ENCODE assay signal across 8 mouse cellular contexts in the genomic region with DNA sequence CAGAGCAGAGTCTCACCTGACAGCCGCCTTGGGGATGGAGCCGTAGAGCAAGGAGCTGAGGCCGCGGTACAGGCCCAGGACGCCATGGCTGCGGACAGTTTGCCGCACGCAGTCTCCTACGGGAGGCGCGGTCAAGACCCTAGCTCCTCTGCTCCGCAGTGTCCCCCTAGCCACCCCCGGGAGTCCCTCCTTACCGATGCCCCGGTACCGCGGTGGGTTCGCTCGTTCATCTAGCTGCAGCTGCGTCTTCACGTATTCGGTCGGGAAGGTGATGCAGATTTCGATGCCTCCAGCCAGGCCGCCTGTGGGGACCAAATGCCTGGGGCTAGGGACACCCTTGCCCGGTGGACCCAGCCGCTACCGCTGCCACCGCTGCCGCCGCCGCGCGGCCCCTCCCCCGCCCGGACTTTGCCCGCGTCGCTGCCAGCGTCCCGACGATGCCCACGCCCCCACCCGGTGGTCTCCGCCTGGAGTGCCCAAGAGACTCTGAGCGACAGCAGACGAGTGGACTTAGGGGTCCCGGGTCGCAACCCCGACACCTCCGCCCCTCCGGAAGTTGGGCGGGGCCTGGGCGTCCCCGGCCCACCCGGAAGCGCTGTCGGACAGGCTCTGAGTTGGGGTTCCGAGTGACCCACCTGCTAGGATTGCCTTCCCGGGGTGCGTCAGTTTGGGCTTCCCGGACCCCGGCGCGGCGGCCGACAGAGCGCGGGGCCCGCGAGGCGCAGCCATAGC. TPM values are rescaled to one million over a fixed set of nuclear protein-coding genes. Genes with fewer than 3 reads are reported as not detected.
DNase-seq lines count a peak whose midpoint lies in the region; ATAC-seq and TF ChIP-seq lines count a peak whose summit lies in the region.

No protein-coding gene starts in this region.

- peak overlapping the region; percentile 86 for H3K9ac ChIP-seq in MEL (ENCODE audit: control insufficient read depth, low read depth, low read length, poor library complexity, severe bottlenecking)
- H3K9ac ChIP-seq in hindbrain, embryonic 14.5 days: peak overlapping the region; percentile 92
- peak overlapping the region; percentile 91 for H3K9ac ChIP-seq in liver, adult 2 months (ENCODE audit: low read depth, low read length)

- peaks cover under 1 to 16% of the 10 kb centered on the region in 2 experiments; a peak in 3 of 4 replicates for H3K4me1 ChIP-seq in MEL (ENCODE audit: control insufficient read depth in 1 of 2, insufficient read depth in 2 of 2, low read length in 2 of 2)
- H3K4me1 ChIP-seq in embryonic facial prominence, embryonic 10.5 days: peaks cover 35% of the 10 kb centered on the region
- H3K4me1 ChIP-seq in hindbrain, embryonic 14.5 days (replicated peaks; ENCODE audit: control insufficient read depth, insufficient read depth, low read length): peaks cover 18% of the 10 kb centered on the region
- peaks cover 15% of the 10 kb centered on the region for H3K4me1 ChIP-seq in liver, adult 2 months (ENCODE audit: control insufficient read depth, insufficient read depth, low read length)

- peak overlapping the region; percentile 29 for H3ac ChIP-seq in myocyte (ENCODE audit: control insufficient read depth, insufficient read length)

- peak; percentile 32 for DNase-seq in gastrocnemius, postnatal 25 days
- no peak for DNase-seq in gastrocnemius, adult 18-20 months (ENCODE audit: low spot score)
- DNase-seq in MEL (ENCODE audit: low read depth, low spot score): peak; percentile 39
- DNase-seq in embryonic facial prominence, embryonic 10.5 days (ENCODE audit: low spot score): no peak
- DNase-seq in hindbrain, embryonic 14.5 days (ENCODE audit: low spot score): no peak
- peak; percentile 42 for DNase-seq in liver, adult 2 months (ENCODE audit: extremely low read depth, low read depth, low spot score)
- peak; percentile 54 to 58 for DNase-seq in thymus, adult 18-20 months

- no peaks in the 10 kb centered on the region for H3K9me3 ChIP-seq in MEL (replicated peaks; ENCODE audit: insufficient read depth, low read length)
- H3K9me3 ChIP-seq in embryonic facial prominence, embryonic 10.5 days: no peaks in the 10 kb centered on the region
- H3K9me3 ChIP-seq in hindbrain, embryonic 14.5 days (ENCODE audit: control insufficient read depth, low read length): no peaks in the 10 kb centered on the region

- peak overlapping the region; percentile 85 for H3K4me2 ChIP-seq in hindbrain, embryonic 14.5 days (replicated peaks)
- H3K4me2 ChIP-seq in myocyte (ENCODE audit: low read depth): peak overlapping the region; percentile 100

- H3K27me3 ChIP-seq in MEL (ENCODE audit: control insufficient read depth in 1 of 2, insufficient read depth in 2 of 2, low read length in 2 of 2) (no peaks in the 10 kb centered on the region), myocyte (ENCODE audit: control insufficient read depth, insufficient read depth, insufficient read length) (peaks cover 5% of the 10 kb centered on the region)
- no peaks in the 10 kb centered on the region for H3K27me3 ChIP-seq in embryonic facial prominence, embryonic 10.5 days (replicated peaks; ENCODE audit: low read depth, poor library complexity, severe bottlenecking)
- H3K27me3 ChIP-seq in hindbrain, embryonic 14.5 days (ENCODE audit: control insufficient read depth, insufficient read depth, low read length): no peaks in the 10 kb centered on the region
- H3K27me3 ChIP-seq in liver, adult 2 months (ENCODE audit: control insufficient read depth, insufficient read depth, low read length): no peaks in the 10 kb centered on the region

- TF ChIP-seq POLR2A in MEL (IDR thresholded peaks at IDR 0.05; ENCODE audit: control insufficient read depth in 1 of 2, insufficient read depth in 1 of 2, low read depth in 1 of 2, low read length in 2 of 2, poor library complexity in 1 of 2): 0 out of 4 replicates have a peak, but pooled peaks of 1 of the 2 experiments have one; percentile 40
- no peak for TF ChIP-seq POLR2A in liver, adult 2 months (IDR thresholded peaks at IDR 0.05; ENCODE audit: extremely low read depth, insufficient read depth, low read length)
- TF ChIP-seq POLR2A in myocyte (IDR thresholded peaks at IDR 0.05; ENCODE audit: insufficient read length, low read depth): no peak

- TF ChIP-seq RAD21 in MEL (IDR thresholded peaks at IDR 0.05; ENCODE audit: low read depth, low read length): no peak

- peak overlapping the region; percentile 71 to 80 for H3K4me3 ChIP-seq in MEL (ENCODE audit: control insufficient read depth in 1 of 2, insufficient read depth in 1 of 2, low read depth in 2 of 2, low read length in 2 of 2)
- H3K4me3 ChIP-seq in embryonic facial prominence, embryonic 10.5 days: peak overlapping the region; percentile 95
- peak overlapping the region; percentile 54 for H3K4me3 ChIP-seq in hindbrain, embryonic 14.5 days (replicated peaks; ENCODE audit: low read length)
- peak overlapping the region; percentile 88 for H3K4me3 ChIP-seq in liver, adult 2 months (ENCODE audit: insufficient read depth, low read depth, low read length)
- peak overlapping the region; percentile 53 for H3K4me3 ChIP-seq in myocyte

- peak overlapping the region; percentile 96 for H3K27ac ChIP-seq in MEL (ENCODE audit: control insufficient read depth, low read depth, low read length)
- H3K27ac ChIP-seq in embryonic facial prominence, embryonic 10.5 days (replicated peaks): peak overlapping the region; percentile 88
- peak overlapping the region; percentile 82 for H3K27ac ChIP-seq in hindbrain, embryonic 14.5 days
- peak overlapping the region; percentile 90 for H3K27ac ChIP-seq in liver, adult 2 months (replicated peaks; ENCODE audit: insufficient read depth, low read depth, low read length)

- under 1% methylated on average over 72 of the region's 72 CpGs for WGBS in embryonic facial prominence, embryonic 10.5 days
- WGBS in hindbrain, embryonic 14.5 days: under 1% methylated on average over 69 of the region's 72 CpGs
- 1% methylated on average over 72 of the region's 72 CpGs for WGBS in liver, adult 2 months

- no peak for TF ChIP-seq CTCF in MEL (IDR thresholded peaks at IDR 0.05 in 2 of 3, conservative IDR thresholded peaks at IDR 0.05 in 1 of 3; ENCODE audit: control insufficient read depth in 1 of 3, insufficient read depth in 1 of 3, low read depth in 2 of 3, low read length in 3 of 3, poor library complexity in 1 of 3, severe bottlenecking in 1 of 3)
- TF ChIP-seq CTCF in liver, adult 2 months (IDR thresholded peaks at IDR 0.05; ENCODE audit: low read depth, low read length): no peak

- H3K79me2 ChIP-seq in MEL (ENCODE audit: control insufficient read depth, insufficient read depth, low read length, poor library complexity): peaks cover 11% of the 10 kb centered on the region
- peaks cover 5% of the 10 kb centered on the region; the same call in 1 of the 2 replicates for H3K79me2 ChIP-seq in liver, adult 2 months (ENCODE audit: control insufficient read depth, insufficient read depth, low read length)
- H3K79me2 ChIP-seq in myocyte (ENCODE audit: control insufficient read depth, insufficient read depth): no peaks in the 10 kb centered on the region

- peaks cover 0 to 3% of the 10 kb centered on the region in 2 experiments; a peak in 2 of 4 replicates for H3K36me3 ChIP-seq in MEL (ENCODE audit: control insufficient read depth in 1 of 2, insufficient read depth in 2 of 2, low read length in 2 of 2)
- peaks cover 24% of the 10 kb centered on the region for H3K36me3 ChIP-seq in embryonic facial prominence, embryonic 10.5 days (replicated peaks)
- H3K36me3 ChIP-seq in hindbrain, embryonic 14.5 days (replicated peaks; ENCODE audit: control insufficient read depth, insufficient read depth): peaks cover 20% of the 10 kb centered on the region
- peaks cover 2% of the 10 kb centered on the region; the same call in 1 of the 2 replicates for H3K36me3 ChIP-seq in liver, adult 2 months (ENCODE audit: control insufficient read depth, insufficient read depth, low read length)
- H3K36me3 ChIP-seq in myocyte (ENCODE audit: control insufficient read depth, insufficient read depth): no peaks in the 10 kb centered on the region

- ATAC-seq in hindbrain, embryonic 14.5 days (ENCODE audit: low FRiP score): peak; percentile 31

- no peak for TF ChIP-seq EP300 in MEL (IDR thresholded peaks at IDR 0.05; ENCODE audit: low read depth in 1 of 2, low read length in 2 of 2)

RNA-seq across cellular contexts. Expression of a gene that starts 0.5 kb away (rescaled TPM):
- total RNA-seq in gastrocnemius, postnatal 25 days (2021): 10 to 100 TPM in 1 of 2 experiments, 1 to 10 TPM in 1; 2.6 to 10.0 TPM
- total RNA-seq in gastrocnemius, adult 18-20 months (2021): 1 to 10 TPM; 3.2 to 4.7 TPM
- total RNA-seq in MEL (2012; rRNA removed): 102 and 114 TPM in 2 replicates
- polyA plus RNA-seq in MEL (2012; ENCODE audit: insufficient read depth in 1 of 2, insufficient read length in 2 of 2, low read depth in 1 of 2, low replicate concordance in 2 of 2, missing spikeins in 1 of 2): 100 to 1,000 TPM in 1 of 2 experiments, not detected in 1; 184 TPM
- polyA plus RNA-seq in embryonic facial prominence, embryonic 10.5 days (2016; fragmentation: Nextera tagmentation; extraction: Ambion mirVana): 85.8 and 90.6 TPM in 2 replicates
- 175 and 176 TPM in 2 replicates for polyA plus RNA-seq in hindbrain, embryonic 14.5 days (2014; fragmentation: Nextera tagmentation; extraction: Ambion mirVana)
- total RNA-seq in liver, adult 2 months (2014; rRNA removed): 164 and 194 TPM in 2 replicates
- polyA plus RNA-seq in liver, adult 2 months (2012; rRNA removed): 364 and 373 TPM in 2 replicates
- 72.5 TPM for polyA plus RNA-seq in myocyte (2012; fragmentation: generic; extraction: Trizol)

RNA-seq across cellular contexts. Expression of a gene that starts 12.7 kb away (rescaled TPM):
- total RNA-seq in gastrocnemius, postnatal 25 days (2021): not detected
- not detected for total RNA-seq in gastrocnemius, adult 18-20 months (2021)
- not detected in 2 replicates for total RNA-seq in MEL (2012; rRNA removed)
- polyA plus RNA-seq in MEL (2012; ENCODE audit: insufficient read depth in 1 of 2, insufficient read length in 2 of 2, low read depth in 1 of 2, low replicate concordance in 2 of 2, missing spikeins in 1 of 2) (not detected), myocyte (2012; fragmentation: generic; extraction: Trizol) (not detected)
- polyA plus RNA-seq in embryonic facial prominence, embryonic 10.5 days (2016; fragmentation: Nextera tagmentation; extraction: Ambion mirVana): not detected in 2 replicates
- polyA plus RNA-seq in hindbrain, embryonic 14.5 days (2014; fragmentation: Nextera tagmentation; extraction: Ambion mirVana): 0.44 and 1.1 TPM in 2 replicates
- total RNA-seq in liver, adult 2 months (2014; rRNA removed): not detected in 2 replicates
- polyA plus RNA-seq in liver, adult 2 months (2012; rRNA removed): not detected in 2 replicates

RNA-seq across cellular contexts. Expression of a gene that starts 16.4 kb away (rescaled TPM):
- total RNA-seq in gastrocnemius, postnatal 25 days (2021): 1 to 10 TPM; 5.1 to 6.1 TPM
- total RNA-seq in gastrocnemius, adult 18-20 months (2021): 1 to 10 TPM; 5.7 to 6.0 TPM
- total RNA-seq in MEL (2012; rRNA removed): 18.5 and 21.7 TPM in 2 replicates
- polyA plus RNA-seq in MEL (2012; ENCODE audit: insufficient read depth in 1 of 2, insufficient read length in 2 of 2, low read depth in 1 of 2, low replicate concordance in 2 of 2, missing spikeins in 1 of 2) (10 to 100 TPM in 1 of 2 experiments, not detected in 1; 26.8 TPM), myocyte (2012; fragmentation: generic; extraction: Trizol) (17.4 TPM)
- 57.4 and 60.6 TPM in 2 replicates for polyA plus RNA-seq in embryonic facial prominence, embryonic 10.5 days (2016; fragmentation: Nextera tagmentation; extraction: Ambion mirVana)
- polyA plus RNA-seq in hindbrain, embryonic 14.5 days (2014; fragmentation: Nextera tagmentation; extraction: Ambion mirVana): 38.9 and 41.0 TPM in 2 replicates
- 3.4 and 3.9 TPM in 2 replicates for total RNA-seq in liver, adult 2 months (2014; rRNA removed)
- 6.0 and 8.7 TPM in 2 replicates for polyA plus RNA-seq in liver, adult 2 months (2012; rRNA removed)

RNA-seq across cellular contexts. Expression of a gene that starts 29.1 kb away (rescaled TPM):
- not detected for total RNA-seq in gastrocnemius, postnatal 25 days (2021)
- total RNA-seq in gastrocnemius, adult 18-20 months (2021): not detected
- 0.10 TPM in 1 of 2 replicates, not detected in the other for total RNA-seq in MEL (2012; rRNA removed)
- under 1 TPM in 1 of 2 experiments, not detected in 1; 0.24 TPM for polyA plus RNA-seq in MEL (2012; ENCODE audit: insufficient read depth in 1 of 2, insufficient read length in 2 of 2, low read depth in 1 of 2, low replicate concordance in 2 of 2, missing spikeins in 1 of 2)
- 0.14 TPM in 1 of 2 replicates, not detected in the other for polyA plus RNA-seq in embryonic facial prominence, embryonic 10.5 days (2016; fragmentation: Nextera tagmentation; extraction: Ambion mirVana)
- not detected in 2 replicates for polyA plus RNA-seq in hindbrain, embryonic 14.5 days (2014; fragmentation: Nextera tagmentation; extraction: Ambion mirVana)
- total RNA-seq in liver, adult 2 months (2014; rRNA removed): not detected in 2 replicates
- not detected in 2 replicates for polyA plus RNA-seq in liver, adult 2 months (2012; rRNA removed)
- polyA plus RNA-seq in myocyte (2012; fragmentation: generic; extraction: Trizol): 0.07 TPM

RNA-seq across cellular contexts. Expression of a gene that starts 29.2 kb away (rescaled TPM):
- total RNA-seq in gastrocnemius, postnatal 25 days (2021): 10 to 100 TPM; 23.0 to 24.7 TPM
- total RNA-seq in gastrocnemius, adult 18-20 months (2021): 10 to 100 TPM; 20.3 to 21.4 TPM
- 35.1 and 37.1 TPM in 2 replicates for total RNA-seq in MEL (2012; rRNA removed)
- polyA plus RNA-seq in MEL (2012; ENCODE audit: insufficient read depth in 1 of 2, insufficient read length in 2 of 2, low read depth in 1 of 2, low replicate concordance in 2 of 2, missing spikeins in 1 of 2): 10 to 100 TPM in 1 of 2 experiments, not detected in 1; 53.7 TPM
- 98.6 and 100 TPM in 2 replicates for polyA plus RNA-seq in embryonic facial prominence, embryonic 10.5 days (2016; fragmentation: Nextera tagmentation; extraction: Ambion mirVana)
- polyA plus RNA-seq in hindbrain, embryonic 14.5 days (2014; fragmentation: Nextera tagmentation; extraction: Ambion mirVana): 105 TPM in 2 replicates
- 31.6 and 44.7 TPM in 2 replicates for total RNA-seq in liver, adult 2 months (2014; rRNA removed)
- 82.2 and 97.1 TPM in 2 replicates for polyA plus RNA-seq in liver, adult 2 months (2012; rRNA removed)
- 42.8 TPM for polyA plus RNA-seq in myocyte (2012; fragmentation: generic; extraction: Trizol)

Comparison
In these comparisons a context has a peak if more than half of its experiments do, and no peak if none do; other contexts are left out.
1. DNase-seq: peak in gastrocnemius, postnatal 25 days (single experiment), MEL (single experiment), liver, adult 2 months (single experiment) and thymus, adult 18-20 months (2 of 2); none in gastrocnemius, adult 18-20 months (single experiment), embryonic facial prominence, embryonic 10.5 days (single experiment) and hindbrain, embryonic 14.5 days (single experiment).
2. Peak in every context shown above with its lines, with median percentiles within 50 percentile points of each other: H3K27ac ChIP-seq, H3K4me3 ChIP-seq and H3K9ac ChIP-seq.